Mouse (Mus musculus) layer of hippocampus, adult 2 months (tissue): Measurements from ENCODE around the gene Bcl2a1b. TPM values are rescaled to one million over a fixed set of nuclear protein-coding genes. Genes with fewer than 3 reads are reported as not detected.
A peak's percentile ranks its signal among the peaks of the same experiment; 100 is the strongest.
"Not testable (repeated sequence)": the region's sequence is repeated elsewhere in the genome, so short reads cannot be mapped to it uniquely, and the experiment has no call there.

Source experiments
- DNase-seq, 2 experiments: peaks; one replicate each; pipeline ENCODE4 v3.0.0; 2022; ENCODE audit warnings: low spot score in 2 of 2
- H3K27ac ChIP-seq: fragments of 200-600 bp; 2 replicates; pipeline ENCODE4 v1.8.1; 2022
- H3K4me3 ChIP-seq: fragments of 200-600 bp; 2 replicates; pipeline ENCODE4 v1.8.1; 2022; ENCODE audit warnings: mild to moderate bottlenecking
- CTCF ChIP-seq: fragments of 200-600 bp; conservative IDR thresholded peaks from 2 replicates; pipeline ENCODE4 v1.8.1; 2022; ENCODE audit warnings: antibody characterized with exemption, mild to moderate bottlenecking, moderate library complexity
- long read RNA-seq, 2 experiments: library from polyadenylated mRNA; stranded (forward); transcript quantifications; one replicate each; pipeline ENCODE4 v2.0.0; 2021; ENCODE audit warnings: borderline mapping rate in 2 of 2
- total RNA-seq, 2 experiments: library from RNA; stranded (reverse); gene quantifications; 2 replicates each; pipeline ENCODE4 v1.2.3; 2021

The Bcl2a1b gene
- under 1 TPM in 1 of 2 experiments, not detected in 1; 0.84 TPM for total RNA-seq
- long read RNA-seq, experiment 1: 0 reads
- long read RNA-seq, experiment 2, partial matches to known transcripts: 0 of 1 reads
- long read RNA-seq, experiment 2, other reads (novel, unspliced or antisense): 0 of 1 reads

- not testable (repeated sequence) for DNase-seq, H3K27ac ChIP-seq, H3K4me3 ChIP-seq
Measured at GRCm38 (mm10) chr9:89198969-89199416, at the start of gene Bcl2a1b, which contains the start of gene Gm29094. TSS of gene Bcl2a1b (plus strand) at chr9:89199209. TSS of gene Gm29094 (plus strand) at chr9:89199379.

- not testable (repeated sequence) for H3K4me3 ChIP-seq, H3K27ac ChIP-seq, DNase-seq
Measured at GRCm38 (mm10) chr9:89172539-89172938, 26.5 kb upstream of the Bcl2a1b start.

GRCm38 (mm10) chr9:89178833-89179232 is 20.2 kb upstream of the Bcl2a1b start:
- H3K27ac ChIP-seq, H3K4me3 ChIP-seq: not testable (repeated sequence)
- TF ChIP-seq CTCF: peak; percentile 71
- DNase-seq: peak; percentile 44 to 89

- not testable (repeated sequence) for H3K4me3 ChIP-seq, H3K27ac ChIP-seq, DNase-seq
Measured at GRCm38 (mm10) chr9:89179469-89179868, 19.5 kb upstream of the Bcl2a1b start.

- not testable (repeated sequence) for H3K4me3 ChIP-seq, DNase-seq, H3K27ac ChIP-seq
Measured at GRCm38 (mm10) chr9:89187006-89187405, 12.0 kb upstream of the Bcl2a1b start.

GRCm38 (mm10) chr9:89195483-89195882 is 3.5 kb upstream of the Bcl2a1b start:
- not testable (repeated sequence) for DNase-seq, H3K27ac ChIP-seq, H3K4me3 ChIP-seq

- not testable (repeated sequence) for H3K4me3 ChIP-seq, H3K27ac ChIP-seq, DNase-seq
Measured at GRCm38 (mm10) chr9:89197509-89197908, 1.5 kb upstream of the Bcl2a1b start.

GRCm38 (mm10) chr9:89198349-89198748 is 660 bp upstream of the Bcl2a1b start:
- not testable (repeated sequence) for H3K4me3 ChIP-seq, DNase-seq, H3K27ac ChIP-seq

GRCm38 (mm10) chr9:89202256-89202655 is 3.2 kb downstream of the Bcl2a1b start:
- H3K4me3 ChIP-seq, H3K27ac ChIP-seq, DNase-seq: not testable (repeated sequence)

- not testable (repeated sequence) for DNase-seq, H3K27ac ChIP-seq, H3K4me3 ChIP-seq
Measured at GRCm38 (mm10) chr9:89208939-89209338, 9.9 kb downstream of the Bcl2a1b start.

- Histone ChIP-seq H3K4me3 (peak within 1 kb of the TSS; percentile 57), H3K27ac (peak within 1 kb of the TSS; percentile 88)
- not testable (repeated sequence) for DNase-seq
- peak; percentile 65 for TF ChIP-seq CTCF
Measured at GRCm38 (mm10) chr9:89210353-89211064, 11.5 kb downstream of the Bcl2a1b start, which contains the start of gene Mthfs. TSS of gene Mthfs (plus strand) at chr9:89210676.

- H3K27ac ChIP-seq: peak overlapping the region; percentile 88
- H3K4me3 ChIP-seq: peak overlapping the region; percentile 57
- DNase-seq: peak; percentile 94 to 97
Measured at GRCm38 (mm10) chr9:89211065-89211858, 12.3 kb downstream of the Bcl2a1b start.

- H3K27ac ChIP-seq, DNase-seq, H3K4me3 ChIP-seq: not testable (repeated sequence)
- TF ChIP-seq CTCF: peak; percentile 42
Measured at GRCm38 (mm10) chr9:89212428-89212827, 13.4 kb downstream of the Bcl2a1b start.

- peak overlapping the region; percentile 23; the same call in 1 of the 2 replicates for H3K27ac ChIP-seq
- DNase-seq, H3K4me3 ChIP-seq: not testable (repeated sequence)
Measured at GRCm38 (mm10) chr9:89218174-89218573, 19.2 kb downstream of the Bcl2a1b start.

GRCm38 (mm10) chr9:89219668-89220067 is 20.7 kb downstream of the Bcl2a1b start:
- H3K27ac ChIP-seq, DNase-seq, H3K4me3 ChIP-seq: not testable (repeated sequence)

- not testable (repeated sequence) for H3K27ac ChIP-seq, H3K4me3 ChIP-seq, DNase-seq
Measured at GRCm38 (mm10) chr9:89220704-89221287, 21.8 kb downstream of the Bcl2a1b start.
